Mouse (Mus musculus) CH12.LX (cell line): ENCODE data around the gene Dmac2.

ENCODE experiments used
- CTCF ChIP-seq, 2 experiments: IDR thresholded peaks in 1 of 2; conservative IDR thresholded peaks in 1 of 2; 2 replicates each; pipeline ENCODE4 v1.5.1; 2011 to 2012; ENCODE audit warnings: low read depth in 2 of 2, low read length in 2 of 2, improper control_type of control experiment in 1 of 2, inconsistent platforms in 1 of 2, mild to moderate bottlenecking in 1 of 2, moderate library complexity in 1 of 2
- ELF1 ChIP-seq: IDR thresholded peaks from 2 replicates; pipeline ENCODE4 v1.6.1; 2014; ENCODE audit warnings: low read depth, mild to moderate bottlenecking, inconsistent platforms, low read length, improper control_type of control experiment
- GABPA ChIP-seq: IDR thresholded peaks from 2 replicates; pipeline ENCODE4 v1.6.1; 2012; ENCODE audit warnings: low read depth, low read length, improper control_type of control experiment, inconsistent platforms; ENCODE audit not compliant: insufficient replicate concordance
- HCFC1 ChIP-seq: IDR thresholded peaks from 2 replicates; pipeline ENCODE4 v1.6.1; 2012; ENCODE audit warnings: low read depth, mild to moderate bottlenecking, inconsistent platforms, low read length, improper control_type of control experiment
- MAX ChIP-seq: IDR thresholded peaks from 2 replicates; pipeline ENCODE4 v1.6.1; 2011; ENCODE audit warnings: low read length, improper control_type of control experiment
- USF1 ChIP-seq: IDR thresholded peaks from 2 replicates; pipeline ENCODE4 v1.6.1; 2014; ENCODE audit warnings: low read depth, mild to moderate bottlenecking, inconsistent platforms, low read length, improper control_type of control experiment

GRCm38 (mm10) chr7:25627431-25628322, 8.5 kb downstream of the Dmac2 start:
- TF ChIP-seq USF1 (no peak), MAX (no peak), CTCF (conservative IDR thresholded peaks at IDR 0.05 in 1 of 2, IDR thresholded peaks at IDR 0.05 in 1 of 2; ENCODE audit: low read depth in 2 of 2, low read length in 2 of 2) (no peak), GABPA (no peak), HCFC1 (no peak), ELF1 (no peak)
